Mouse (Mus musculus): ENCODE data around the gene Myct1. TPM values are rescaled to one million over a fixed set of nuclear protein-coding genes. Genes with fewer than 3 reads are reported as not detected.

Gene Myct1
- polyA plus RNA-seq, 1 experiment, result 0.03 TPM

DNA sequence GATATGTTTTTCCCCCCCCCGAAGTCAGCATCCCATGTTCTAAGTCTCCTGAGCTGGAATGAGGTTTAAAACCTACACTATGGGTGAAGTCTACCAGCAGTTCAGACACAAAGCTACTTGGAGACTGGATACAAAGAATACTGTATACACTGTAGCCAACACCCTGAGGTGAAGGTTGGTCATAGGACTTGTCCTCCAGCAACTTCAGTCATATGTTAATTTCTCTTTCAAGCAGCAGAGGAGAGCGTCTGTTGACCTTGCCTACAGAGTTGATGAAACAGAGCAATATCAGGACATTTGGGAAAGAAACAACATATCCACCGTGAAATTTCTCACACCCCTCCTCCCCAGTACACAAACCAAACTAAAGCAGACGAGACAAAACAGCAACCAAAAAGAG lies 33.0 kb upstream of the Myct1 start:
- Histone ChIP-seq H3K4me3 (replicated peaks) (no peak overlapping the region), H3K36me3 (ENCODE audit: control insufficient read depth) (no peaks in the 10 kb centered on the region), H3K9me3 (ENCODE audit: control insufficient read depth, low read length) (no peaks in the 10 kb centered on the region), H3K27me3 (ENCODE audit: control insufficient read depth) (no peaks in the 10 kb centered on the region), H3K4me1 (ENCODE audit: control insufficient read depth) (no peaks in the 10 kb centered on the region)
- TF ChIP-seq TAL1 (IDR thresholded peaks at IDR 0.05; ENCODE audit: low read length) (no peak), GATA1 (IDR thresholded peaks at IDR 0.05; ENCODE audit: low read length) (no peak)

DNA sequence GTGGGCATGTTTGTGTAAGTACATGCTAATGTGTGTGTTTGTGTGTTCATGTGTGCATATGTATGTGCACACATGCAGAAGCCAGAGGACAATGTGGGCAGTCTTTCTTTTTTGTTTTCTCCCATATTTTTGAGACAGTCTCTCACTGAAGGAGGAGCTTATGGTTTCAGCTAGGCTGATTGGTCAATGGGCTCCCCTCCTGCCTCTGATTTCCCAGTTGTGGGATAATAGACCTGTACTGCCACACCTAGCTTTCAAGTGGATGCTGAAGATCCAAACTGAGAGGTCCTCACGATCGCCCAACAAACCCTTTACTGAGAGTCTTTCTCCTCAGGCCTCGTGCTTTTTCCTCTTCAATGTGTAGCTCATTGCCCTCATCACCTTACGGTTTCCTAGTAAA lies 31.9 kb upstream of the Myct1 start:
- Histone ChIP-seq H3K36me3 (ENCODE audit: control insufficient read depth) (no peaks in the 10 kb centered on the region), H3K4me1 (ENCODE audit: control insufficient read depth) (no peaks in the 10 kb centered on the region), H3K9me3 (ENCODE audit: control insufficient read depth, low read length) (no peaks in the 10 kb centered on the region), H3K4me3 (replicated peaks) (no peak overlapping the region), H3K27me3 (ENCODE audit: control insufficient read depth) (no peaks in the 10 kb centered on the region)
- TF ChIP-seq GATA1 (IDR thresholded peaks at IDR 0.05; ENCODE audit: low read length), result no peak
- TF ChIP-seq TAL1 (IDR thresholded peaks at IDR 0.05; ENCODE audit: low read length), result no peak

GRCm38 (mm10) chr10:5568991-5569390 lies 24.6 kb upstream of the Myct1 start:
- Histone ChIP-seq H3K4me1 (ENCODE audit: control insufficient read depth) (no peaks in the 10 kb centered on the region), H3K27me3 (ENCODE audit: control insufficient read depth) (no peaks in the 10 kb centered on the region), H3K9me3 (ENCODE audit: control insufficient read depth, low read length) (no peaks in the 10 kb centered on the region), H3K4me3 (replicated peaks) (no peak overlapping the region), H3K36me3 (ENCODE audit: control insufficient read depth) (no peaks in the 10 kb centered on the region)
- no peak for TF ChIP-seq GATA1 (IDR thresholded peaks at IDR 0.05; ENCODE audit: low read length)
- no peak for TF ChIP-seq TAL1 (IDR thresholded peaks at IDR 0.05; ENCODE audit: low read length)

DNA sequence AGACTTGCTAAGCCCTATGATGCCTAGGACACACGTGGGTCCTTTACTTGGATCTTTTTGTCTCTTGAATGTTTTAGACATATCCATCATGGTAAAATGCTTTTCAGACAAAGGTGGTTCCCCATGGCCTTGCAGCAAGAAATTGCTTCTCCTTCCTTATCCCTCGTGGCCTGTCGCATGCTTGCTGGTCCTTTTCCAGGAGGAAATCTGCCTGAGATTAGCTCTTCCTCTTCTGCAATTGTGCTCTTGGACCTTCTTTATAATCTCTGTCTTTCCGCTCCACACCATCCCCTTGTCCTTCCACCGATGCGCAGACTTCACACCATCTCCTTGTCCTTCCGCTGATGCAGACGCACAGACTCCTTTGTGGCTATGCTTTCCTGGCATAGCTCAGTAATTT lies 23.5 kb upstream of the Myct1 start:
- H3K4me1 ChIP-seq (ENCODE audit: control insufficient read depth), result no peaks in the 10 kb centered on the region
- H3K36me3 ChIP-seq (ENCODE audit: control insufficient read depth), result no peaks in the 10 kb centered on the region
- TF ChIP-seq GATA1 (IDR thresholded peaks at IDR 0.05; ENCODE audit: low read length) (no peak), TAL1 (IDR thresholded peaks at IDR 0.05; ENCODE audit: low read length) (no peak)
- no peak overlapping the region for H3K4me3 ChIP-seq (replicated peaks)
- no peaks in the 10 kb centered on the region for H3K9me3 ChIP-seq (ENCODE audit: control insufficient read depth, low read length)
- H3K27me3 ChIP-seq (ENCODE audit: control insufficient read depth), result no peaks in the 10 kb centered on the region

GRCm38 (mm10) chr10:5571332-5571731 lies 22.2 kb upstream of the Myct1 start:
- Histone ChIP-seq H3K4me3 (replicated peaks) (no peak overlapping the region), H3K36me3 (ENCODE audit: control insufficient read depth) (no peaks in the 10 kb centered on the region), H3K4me1 (ENCODE audit: control insufficient read depth) (no peaks in the 10 kb centered on the region), H3K27me3 (ENCODE audit: control insufficient read depth) (no peaks in the 10 kb centered on the region), H3K9me3 (ENCODE audit: control insufficient read depth, low read length) (no peaks in the 10 kb centered on the region)
- TF ChIP-seq GATA1 (IDR thresholded peaks at IDR 0.05; ENCODE audit: low read length), result no peak
- no peak for TF ChIP-seq TAL1 (IDR thresholded peaks at IDR 0.05; ENCODE audit: low read length)

- no peaks in the 10 kb centered on the region for H3K4me1 ChIP-seq (ENCODE audit: control insufficient read depth)
- TF ChIP-seq TAL1 (IDR thresholded peaks at IDR 0.05; ENCODE audit: low read length) (no peak), GATA1 (IDR thresholded peaks at IDR 0.05; ENCODE audit: low read length) (no peak)
These were observed 20.2 kb upstream of the Myct1 start for GRCm38 (mm10) chr10:5573328-5573727.

GRCm38 (mm10) chr10:5591061-5591460 lies 2.5 kb upstream of the Myct1 start:
- Histone ChIP-seq H3K36me3 (ENCODE audit: control insufficient read depth) (no peaks in the 10 kb centered on the region), H3K4me3 (replicated peaks) (no peak overlapping the region), H3K4me1 (ENCODE audit: control insufficient read depth) (no peaks in the 10 kb centered on the region), H3K9me3 (ENCODE audit: control insufficient read depth, low read length) (no peaks in the 10 kb centered on the region), H3K27me3 (ENCODE audit: control insufficient read depth) (no peaks in the 10 kb centered on the region)
- TF ChIP-seq TAL1 (IDR thresholded peaks at IDR 0.05; ENCODE audit: low read length), result no peak
- no peak for TF ChIP-seq GATA1 (IDR thresholded peaks at IDR 0.05; ENCODE audit: low read length)

More at GRCm38 (mm10) chr10:5573328-5573727, 20.2 kb upstream of the Myct1 start:
- Histone ChIP-seq H3K4me3 (replicated peaks) (no peak overlapping the region), H3K36me3 (ENCODE audit: control insufficient read depth) (no peaks in the 10 kb centered on the region), H3K9me3 (ENCODE audit: control insufficient read depth, low read length) (no peaks in the 10 kb centered on the region), H3K27me3 (ENCODE audit: control insufficient read depth) (no peaks in the 10 kb centered on the region)

GRCm38 (mm10) chr10:5591996-5592395 lies 1.6 kb upstream of the Myct1 start:
- no peaks in the 10 kb centered on the region for H3K27me3 ChIP-seq (ENCODE audit: control insufficient read depth)
- no peaks in the 10 kb centered on the region for H3K9me3 ChIP-seq (ENCODE audit: control insufficient read depth, low read length)
- H3K4me3 ChIP-seq (replicated peaks), result no peak overlapping the region
- H3K4me1 ChIP-seq (ENCODE audit: control insufficient read depth), result no peaks in the 10 kb centered on the region
- no peaks in the 10 kb centered on the region for H3K36me3 ChIP-seq (ENCODE audit: control insufficient read depth)
- TF ChIP-seq GATA1 (IDR thresholded peaks at IDR 0.05; ENCODE audit: low read length), result no peak
- no peak for TF ChIP-seq TAL1 (IDR thresholded peaks at IDR 0.05; ENCODE audit: low read length)

- no peak for TF ChIP-seq TAL1 (IDR thresholded peaks at IDR 0.05; ENCODE audit: low read length)
- TF ChIP-seq GATA1 (IDR thresholded peaks at IDR 0.05; ENCODE audit: low read length), result no peak
- no peak overlapping the region for H3K4me3 ChIP-seq (replicated peaks)
- H3K27me3 ChIP-seq (ENCODE audit: control insufficient read depth), result no peaks in the 10 kb centered on the region
- H3K4me1 ChIP-seq (ENCODE audit: control insufficient read depth), result no peaks in the 10 kb centered on the region
- no peaks in the 10 kb centered on the region for H3K36me3 ChIP-seq (ENCODE audit: control insufficient read depth)
- H3K9me3 ChIP-seq (ENCODE audit: control insufficient read depth, low read length), result no peaks in the 10 kb centered on the region
These were observed 882 bp downstream of the Myct1 start for GRCm38 (mm10) chr10:5594457-5594856.

- no peak overlapping the region for H3K4me3 ChIP-seq (replicated peaks)
- H3K4me1 ChIP-seq (ENCODE audit: control insufficient read depth), result no peaks in the 10 kb centered on the region
- H3K9me3 ChIP-seq (ENCODE audit: control insufficient read depth, low read length), result no peaks in the 10 kb centered on the region
- no peaks in the 10 kb centered on the region for H3K27me3 ChIP-seq (ENCODE audit: control insufficient read depth)
- H3K36me3 ChIP-seq (ENCODE audit: control insufficient read depth), result no peaks in the 10 kb centered on the region
- TF ChIP-seq GATA1 (IDR thresholded peaks at IDR 0.05; ENCODE audit: low read length), result no peak
- TF ChIP-seq TAL1 (IDR thresholded peaks at IDR 0.05; ENCODE audit: low read length), result no peak
These were observed 3.0 kb downstream of the Myct1 start for GRCm38 (mm10) chr10:5596559-5596958.

Measured in erythroblast, embryonic 14.5 days (primary cell).